Mouse (Mus musculus): ENCODE data around the gene Erbb3. TPM values are rescaled to one million over a fixed set of nuclear protein-coding genes. Genes with fewer than 3 reads are reported as not detected.

Gene Erbb3
- polyA plus RNA-seq, 1 experiment from 2014 or later: 31.5 TPM

DNA sequence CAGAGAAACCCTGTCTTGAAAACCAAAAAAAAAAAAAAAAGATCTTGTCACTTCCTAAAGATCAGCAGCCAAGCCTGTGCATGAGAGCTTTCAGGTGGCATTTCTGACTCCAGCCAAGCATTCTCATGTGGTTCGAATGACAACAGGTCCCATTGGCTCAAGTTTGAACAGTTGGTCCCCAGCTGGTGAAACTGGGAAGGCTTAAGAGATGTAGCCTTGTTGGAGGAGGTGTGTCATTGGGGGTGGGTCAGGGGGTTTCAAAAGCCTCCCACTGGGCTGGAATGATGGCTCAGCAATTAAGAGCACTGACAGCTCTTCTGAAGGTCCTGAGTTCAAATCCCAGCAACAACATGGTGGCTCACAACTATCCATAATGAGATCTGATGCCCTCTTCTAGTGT is 12.0 kb upstream of the Erbb3 start:
- no peaks in the 10 kb centered on the region for H3K36me3 ChIP-seq
- ATAC-seq: no peak
- H3K9me3 ChIP-seq: no peaks in the 10 kb centered on the region
- H3K4me1 ChIP-seq (replicated peaks): 0 out of 2 replicates have a peak, but pooled peaks cover 4% of the 10 kb centered on the region
- H3K27me3 ChIP-seq (replicated peaks): no peaks in the 10 kb centered on the region
- no peak overlapping the region for H3K4me3 ChIP-seq (replicated peaks)
- no peak overlapping the region for H3K4me2 ChIP-seq (replicated peaks)
- H3K9ac ChIP-seq: no peak overlapping the region
- no peak overlapping the region for H3K27ac ChIP-seq
- 81% methylated on average over 1 of the region's 1 CpGs for WGBS

- no peaks in the 10 kb centered on the region for H3K36me3 ChIP-seq
- no peak overlapping the region for H3K9ac ChIP-seq
- no peaks in the 10 kb centered on the region for H3K27me3 ChIP-seq (replicated peaks)
- H3K27ac ChIP-seq: no peak overlapping the region
- no peak for ATAC-seq
- H3K9me3 ChIP-seq: no peaks in the 10 kb centered on the region
- no peak overlapping the region for H3K4me2 ChIP-seq (replicated peaks)
- 0 out of 2 replicates have a peak, but pooled peaks cover 4% of the 10 kb centered on the region for H3K4me1 ChIP-seq (replicated peaks)
- WGBS: 22% methylated on average over 2 of the region's 2 CpGs
- no peak overlapping the region for H3K4me3 ChIP-seq (replicated peaks)
Observed at GRCm38 (mm10) chr10:128598476-128598875, 9.0 kb upstream of the Erbb3 start.

DNA sequence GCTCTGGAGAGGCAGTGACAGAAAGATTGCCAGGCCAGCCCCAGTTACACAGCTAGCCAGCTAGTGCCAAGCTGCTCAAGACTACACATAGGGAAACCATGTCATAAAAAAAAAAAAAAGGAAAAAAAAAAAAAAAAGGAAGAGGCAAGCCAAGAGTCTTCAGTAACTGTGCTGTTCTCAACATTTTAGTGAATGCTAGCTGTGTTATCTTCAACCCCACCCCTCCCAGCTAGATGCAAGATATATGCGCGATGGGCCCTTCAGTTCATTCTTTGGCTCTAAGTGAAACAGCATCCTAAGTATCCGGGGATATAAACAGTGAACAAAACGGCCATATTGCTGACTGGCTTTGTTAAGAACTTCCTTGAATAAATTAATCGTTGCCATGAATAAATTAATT is 3.3 kb upstream of the Erbb3 start:
- no peak overlapping the region for H3K9ac ChIP-seq
- no peak overlapping the region for H3K4me3 ChIP-seq (replicated peaks)
- H3K4me2 ChIP-seq (replicated peaks): no peak overlapping the region
- ATAC-seq: no peak
- peaks cover 10% of the 10 kb centered on the region for H3K27me3 ChIP-seq (replicated peaks)
- WGBS: 73% methylated on average over 5 of the region's 5 CpGs
- H3K4me1 ChIP-seq (replicated peaks): 0 out of 2 replicates have a peak, but pooled peaks cover 4% of the 10 kb centered on the region
- H3K36me3 ChIP-seq: no peaks in the 10 kb centered on the region
- H3K27ac ChIP-seq: no peak overlapping the region
- no peaks in the 10 kb centered on the region for H3K9me3 ChIP-seq

GRCm38 (mm10) chr10:128591436-128591835 is 2.0 kb upstream of the Erbb3 start:
- peaks cover 20% of the 10 kb centered on the region for H3K27me3 ChIP-seq (replicated peaks)
- no peak overlapping the region for H3K4me3 ChIP-seq (replicated peaks)
- H3K4me2 ChIP-seq (replicated peaks): no peak overlapping the region
- 82% methylated on average over 6 of the region's 6 CpGs for WGBS
- H3K4me1 ChIP-seq (replicated peaks): 0 out of 2 replicates have a peak, but pooled peaks cover 8% of the 10 kb centered on the region
- no peak overlapping the region for H3K9ac ChIP-seq
- no peaks in the 10 kb centered on the region for H3K9me3 ChIP-seq
- H3K27ac ChIP-seq: no peak overlapping the region
- H3K36me3 ChIP-seq: no peaks in the 10 kb centered on the region
- ATAC-seq: no peak

DNA sequence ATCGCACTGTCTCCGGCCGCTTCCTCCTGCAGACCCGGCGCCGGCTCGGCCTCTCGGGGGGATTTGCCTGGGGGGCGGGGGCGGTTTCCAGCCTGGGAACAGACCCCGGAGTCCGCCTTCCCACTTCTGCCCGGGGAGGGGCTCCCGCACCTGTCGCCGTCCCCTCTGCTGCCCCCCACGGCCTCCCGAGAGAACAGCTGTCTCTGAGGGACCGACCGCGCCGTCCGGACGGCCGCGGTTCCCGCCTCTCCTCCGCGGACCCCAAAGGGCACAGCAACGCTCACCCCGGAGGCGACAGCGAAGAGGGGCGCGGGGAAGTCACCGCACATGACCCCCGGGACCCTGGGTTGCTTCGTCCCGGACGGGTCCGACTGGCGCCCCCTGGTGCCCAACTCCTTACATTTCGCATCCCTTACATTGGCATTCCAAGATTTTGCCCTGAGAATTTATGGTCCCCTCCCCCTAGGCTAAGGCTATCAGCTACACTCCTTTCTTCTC is 790 bp upstream of the Erbb3 start:
- Histone ChIP-seq H3K4me2 (replicated peaks) (peak overlapping the region; percentile 95), H3K9me3 (no peaks in the 10 kb centered on the region), H3K4me3 (replicated peaks) (peak overlapping the region; percentile 71), H3K4me1 (replicated peaks) (0 out of 2 replicates have a peak, but pooled peaks cover 11% of the 10 kb centered on the region), H3K27ac (peak overlapping the region; percentile 88), H3K9ac (peak overlapping the region; percentile 66), H3K27me3 (replicated peaks) (peaks cover 22% of the 10 kb centered on the region), H3K36me3 (no peaks in the 10 kb centered on the region)
- WGBS: 0% methylated on average over 40 of the region's 43 CpGs
- ATAC-seq: peak; percentile 13

DNA sequence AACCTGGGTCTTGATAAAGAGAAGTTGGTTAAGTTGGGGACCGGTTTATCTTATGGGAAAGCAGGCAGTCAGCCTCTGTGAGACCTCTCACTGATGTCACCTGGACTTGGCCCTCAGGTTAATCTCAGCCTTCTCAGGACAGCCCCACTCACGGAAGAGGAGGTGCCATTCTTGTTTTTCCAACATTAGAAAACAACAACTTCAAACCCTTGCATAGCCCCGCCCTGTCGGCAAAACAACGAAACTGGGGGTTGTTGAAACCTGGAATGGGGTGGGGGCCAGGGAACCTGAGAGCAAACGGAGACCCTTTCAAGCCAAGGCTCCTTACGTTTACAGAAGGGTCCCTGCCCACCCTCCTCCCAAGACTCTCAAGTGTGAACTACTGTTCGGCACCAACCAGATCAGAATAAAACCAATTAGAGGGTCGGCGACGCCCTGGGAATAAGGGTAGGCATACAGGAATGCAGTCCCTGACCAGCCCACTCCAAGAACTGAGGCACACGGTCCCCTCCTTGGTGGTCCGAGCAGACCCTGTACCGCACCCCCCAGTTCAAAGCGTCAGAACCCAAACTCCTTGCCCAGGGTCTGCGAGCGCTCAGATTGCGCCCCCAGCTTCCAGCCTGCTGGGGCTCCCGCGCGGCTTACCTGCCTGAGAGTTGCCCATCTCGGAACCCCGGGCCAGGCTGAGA is 533 bp downstream of the Erbb3 start:
- peak; percentile 26 for ATAC-seq
- H3K27me3 ChIP-seq (replicated peaks): peaks cover 22% of the 10 kb centered on the region
- no peaks in the 10 kb centered on the region for H3K9me3 ChIP-seq
- H3K4me3 ChIP-seq (replicated peaks): peak overlapping the region; percentile 71
- peak overlapping the region; percentile 66 for H3K9ac ChIP-seq
- H3K4me2 ChIP-seq (replicated peaks): peak overlapping the region; percentile 95
- peak overlapping the region; percentile 88 for H3K27ac ChIP-seq
- H3K4me1 ChIP-seq (replicated peaks): peaks cover 16% of the 10 kb centered on the region; the same call in 1 of the 2 replicates
- 3% methylated on average over 23 of the region's 23 CpGs for WGBS
- no peaks in the 10 kb centered on the region for H3K36me3 ChIP-seq

DNA sequence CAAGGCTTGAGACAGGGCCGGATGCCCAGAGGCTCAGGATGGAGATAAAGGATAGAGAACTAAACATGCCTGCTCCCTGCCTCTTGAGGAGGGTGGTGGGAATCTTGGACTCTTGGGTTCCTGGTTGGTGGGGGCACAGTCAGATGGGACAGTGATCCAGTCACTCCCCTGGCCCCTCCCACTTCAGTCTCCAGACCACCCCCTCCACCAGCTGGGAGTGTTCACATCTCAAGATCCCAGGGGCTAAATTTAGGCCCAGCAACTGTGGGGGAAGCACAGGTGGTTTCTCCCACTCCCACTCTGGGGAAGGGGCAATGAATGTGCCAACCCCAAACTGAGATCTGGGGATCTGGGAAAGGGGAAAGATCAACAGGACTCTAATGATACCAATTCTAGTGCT is 1.3 kb downstream of the Erbb3 start:
- Histone ChIP-seq H3K27ac (peak overlapping the region; percentile 88), H3K4me1 (replicated peaks) (peaks cover 23% of the 10 kb centered on the region), H3K36me3 (no peaks in the 10 kb centered on the region), H3K27me3 (replicated peaks) (peaks cover 22% of the 10 kb centered on the region), H3K4me3 (replicated peaks) (peak overlapping the region; percentile 71), H3K9ac (peak overlapping the region; percentile 66), H3K4me2 (replicated peaks) (peak overlapping the region; percentile 95), H3K9me3 (no peaks in the 10 kb centered on the region)
- 11% methylated on average over 1 of the region's 1 CpGs for WGBS
- peak; percentile 5; the same call in 1 of the 2 replicates for ATAC-seq

DNA sequence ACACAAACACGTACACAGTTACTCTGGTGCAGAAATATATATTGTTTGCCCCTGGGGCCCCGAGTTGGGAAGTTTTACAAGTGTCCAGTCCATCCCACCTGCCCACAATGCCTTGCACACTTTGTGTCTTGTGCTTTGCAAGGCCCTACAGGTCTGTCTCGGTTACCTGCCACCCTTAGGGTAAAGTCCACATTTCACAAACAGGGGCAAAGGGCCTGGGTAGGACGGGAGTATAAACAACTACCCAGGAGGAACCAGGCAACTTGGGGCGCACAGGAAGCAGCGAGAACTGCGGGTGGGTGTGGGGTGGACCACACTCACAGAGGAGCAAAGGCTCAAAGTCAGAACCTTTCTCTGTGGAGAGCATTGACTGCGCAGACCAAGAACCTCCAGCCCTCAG is 1.8 kb downstream of the Erbb3 start:
- WGBS: 37% methylated on average over 8 of the region's 8 CpGs
- H3K9me3 ChIP-seq: no peaks in the 10 kb centered on the region
- peak overlapping the region; percentile 37 for H3K9ac ChIP-seq
- H3K4me1 ChIP-seq (replicated peaks): peaks cover 24% of the 10 kb centered on the region
- peak overlapping the region; percentile 88 for H3K27ac ChIP-seq
- ATAC-seq: peak; percentile 76
- H3K4me2 ChIP-seq (replicated peaks): peak overlapping the region; percentile 95
- H3K36me3 ChIP-seq: no peaks in the 10 kb centered on the region
- peak overlapping the region; percentile 71 for H3K4me3 ChIP-seq (replicated peaks)
- H3K27me3 ChIP-seq (replicated peaks): peaks cover 22% of the 10 kb centered on the region

- H3K4me1 ChIP-seq (replicated peaks): peaks cover 24% of the 10 kb centered on the region
- no peaks in the 10 kb centered on the region for H3K9me3 ChIP-seq
- H3K4me2 ChIP-seq (replicated peaks): peak overlapping the region; percentile 95
- no peaks in the 10 kb centered on the region for H3K36me3 ChIP-seq
- peak overlapping the region; percentile 71 for H3K4me3 ChIP-seq (replicated peaks)
- H3K9ac ChIP-seq: peak overlapping the region; percentile 37
- peaks cover 22% of the 10 kb centered on the region for H3K27me3 ChIP-seq (replicated peaks)
- H3K27ac ChIP-seq: peak overlapping the region; percentile 88
- WGBS: 31% methylated on average over 4 of the region's 4 CpGs
- ATAC-seq: peak; percentile 5; the same call in 1 of the 2 replicates
Observed at GRCm38 (mm10) chr10:128587120-128587519, 2.3 kb downstream of the Erbb3 start.

DNA sequence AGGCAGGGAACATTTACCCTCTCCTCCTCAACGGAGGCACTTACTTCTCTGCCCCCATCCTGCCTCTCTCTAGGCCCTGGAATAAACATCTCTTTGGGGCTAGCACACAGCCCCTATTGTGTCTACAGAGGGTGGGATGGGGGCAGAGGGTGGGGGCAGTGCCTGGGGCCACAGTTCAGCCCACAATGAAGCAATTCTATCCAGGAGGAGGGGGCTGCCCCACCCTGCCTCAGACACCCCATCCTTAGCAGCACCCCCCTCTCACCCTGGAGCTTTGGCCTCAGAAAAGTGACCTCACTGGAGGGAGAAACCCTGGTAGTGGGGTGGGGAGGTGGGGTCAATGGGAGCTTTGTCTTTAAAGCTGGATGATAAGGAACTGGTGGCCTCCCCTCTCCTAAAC is 2.9 kb downstream of the Erbb3 start:
- 11% methylated on average over 1 of the region's 1 CpGs for WGBS
- Histone ChIP-seq H3K27ac (peak overlapping the region; percentile 88), H3K27me3 (replicated peaks) (peaks cover 22% of the 10 kb centered on the region), H3K4me3 (replicated peaks) (peak overlapping the region; percentile 71), H3K9ac (peak overlapping the region; percentile 37), H3K9me3 (no peaks in the 10 kb centered on the region), H3K4me1 (replicated peaks) (peaks cover 24% of the 10 kb centered on the region), H3K36me3 (no peaks in the 10 kb centered on the region), H3K4me2 (replicated peaks) (peak overlapping the region; percentile 95)
- ATAC-seq: no peak

- H3K4me1 ChIP-seq (replicated peaks): peaks cover 26% of the 10 kb centered on the region
- ATAC-seq: peak; percentile 55
- no peaks in the 10 kb centered on the region for H3K9me3 ChIP-seq
- peak overlapping the region; percentile 61 for H3K27ac ChIP-seq
- peaks cover 22% of the 10 kb centered on the region for H3K27me3 ChIP-seq (replicated peaks)
- no peaks in the 10 kb centered on the region for H3K36me3 ChIP-seq
- no peak overlapping the region for H3K9ac ChIP-seq
- WGBS: 6% methylated on average over 4 of the region's 4 CpGs
- H3K4me3 ChIP-seq (replicated peaks): no peak overlapping the region
- H3K4me2 ChIP-seq (replicated peaks): peak overlapping the region; percentile 38
Observed at GRCm38 (mm10) chr10:128584386-128584785, 5.1 kb downstream of the Erbb3 start.

GRCm38 (mm10) chr10:128583644-128584043 is 5.8 kb downstream of the Erbb3 start:
- Histone ChIP-seq H3K27me3 (replicated peaks) (peaks cover 19% of the 10 kb centered on the region), H3K27ac (no peak overlapping the region), H3K4me2 (replicated peaks) (peak overlapping the region; percentile 32), H3K9me3 (no peaks in the 10 kb centered on the region), H3K36me3 (no peaks in the 10 kb centered on the region), H3K9ac (no peak overlapping the region), H3K4me3 (replicated peaks) (no peak overlapping the region), H3K4me1 (replicated peaks) (peaks cover 24% of the 10 kb centered on the region)
- peak; percentile 21 for ATAC-seq
- WGBS: 18% methylated on average over 7 of the region's 7 CpGs

All from intestine, embryonic 15.5 days (tissue).